Mouse (Mus musculus) C2C12 (cell line): ENCODE results near the gene Gadl1.

Experiments used
- CTCF ChIP-seq: IDR thresholded peaks from one replicate; pipeline ENCODE4 v1.5.1; 2011; ENCODE audit not compliant: control insufficient read depth, insufficient read depth, insufficient read length
- MAX ChIP-seq: IDR thresholded peaks from one replicate; pipeline ENCODE4 v1.6.1; 2011; ENCODE audit warnings: mild to moderate bottlenecking, control low read depth
- MYOD1 ChIP-seq: IDR thresholded peaks from one replicate; pipeline ENCODE4 v1.6.1; 2011; ENCODE audit warnings: low read depth; ENCODE audit not compliant: control insufficient read depth, insufficient read length
- MYOG ChIP-seq: IDR thresholded peaks from one replicate; pipeline ENCODE4 v1.6.1; 2011; ENCODE audit not compliant: control insufficient read depth, insufficient read length; ENCODE audit errors: extremely low read depth
- USF1 ChIP-seq: IDR thresholded peaks from one replicate; pipeline ENCODE4 v1.6.1; 2011; ENCODE audit warnings: low read depth, mild to moderate bottlenecking, control low read depth, moderate library complexity

DNA sequence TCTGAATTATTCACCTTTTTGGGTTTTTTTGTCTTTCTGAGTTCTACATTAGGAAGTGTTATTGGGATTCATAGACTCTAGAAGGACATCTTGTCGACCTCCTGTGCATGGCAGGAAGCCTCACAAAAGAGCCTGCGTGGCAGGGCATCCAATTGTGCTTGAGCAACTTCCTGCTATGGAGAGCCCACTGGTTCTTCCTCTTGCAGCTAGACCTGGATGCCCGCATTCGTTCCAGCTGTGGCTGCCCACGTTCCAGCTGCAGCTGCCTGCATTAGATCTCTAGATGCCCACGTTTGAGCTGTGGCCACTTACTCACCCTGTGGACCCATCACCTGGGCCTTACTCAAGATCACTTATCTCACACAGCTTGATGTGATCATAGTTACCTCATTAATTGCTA lies 116.1 kb downstream of the Gadl1 start:
- TF ChIP-seq CTCF (no peak), MYOD1 (no peak), MAX (no peak), USF1 (no peak), MYOG (no peak)
